9 mouse cellular contexts compared by ENCODE assay signal in genomic region chr9:13483199-13484068, GRCm38 (mm10). TPM values are rescaled to one million over a fixed set of nuclear protein-coding genes. Genes with fewer than 3 reads are reported as not detected.
DNase-seq lines count a peak whose midpoint lies in the region; ATAC-seq lines count a peak whose summit lies in the region.
"Had no signal": no experiment of that assay in that cellular context is flagged by ENCODE, and none has a peak within 500 bp of the region (broad histone marks: within the 10 kb centered on the region; RNA-seq: fewer than 3 reads in every experiment).

No protein-coding gene starts in this region.

- no peak for ATAC-seq in CD4-positive, CD25-positive, alpha-beta regulatory T cell, adult 4 months
- peak; percentile 77 for ATAC-seq in kidney, embryonic 16.5 days (ENCODE audit: low FRiP score, low TSS enrichment)
- ATAC-seq in limb, embryonic 12.5 days (ENCODE audit: insufficient number of reproducible peaks, insufficient read depth, low FRiP score, low TSS enrichment, low read depth): peak; percentile 71

- H3K9ac ChIP-seq in kidney, embryonic 16.5 days (replicated peaks; ENCODE audit: low read length): no peak overlapping the region
- H3K9ac ChIP-seq in limb, embryonic 12.5 days (replicated peaks): no peak overlapping the region

- no peak overlapping the region for H3K4me2 ChIP-seq in kidney, embryonic 16.5 days (replicated peaks; ENCODE audit: low read depth, low read length)
- 0 out of 2 replicates have a peak overlapping the region, but pooled peaks have one; percentile 6 for H3K4me2 ChIP-seq in limb, embryonic 12.5 days

- 50% methylated on average over 5 of the region's 5 CpGs for WGBS in kidney, embryonic 16.5 days
- 44% methylated on average over 5 of the region's 5 CpGs for WGBS in limb, embryonic 12.5 days

- peak; percentile 21 for DNase-seq in CD4-positive, CD25-positive, alpha-beta regulatory T cell, adult 2 months (ENCODE audit: low read depth, low spot score)
- no peak for DNase-seq in kidney, adult 18-20 months
- DNase-seq in retina, embryonic 14.5 days (ENCODE audit: low spot score): no peak
- DNase-seq in cerebellum, adult 11-12 months: no peak
- DNase-seq: cerebellum, adult 11 months had no signal

- peaks cover 31% of the 10 kb centered on the region for H3K4me1 ChIP-seq in kidney, embryonic 16.5 days (ENCODE audit: insufficient read depth, low read length)
- H3K4me1 ChIP-seq in brown adipose tissue, adult 24 weeks (ENCODE audit: control insufficient read depth, insufficient read depth, insufficient read length, low read length): peaks cover 14% of the 10 kb centered on the region
- H3K4me1 ChIP-seq in limb, embryonic 12.5 days (replicated peaks): peaks cover 38% of the 10 kb centered on the region

- H3K27me3 ChIP-seq in kidney, embryonic 16.5 days (ENCODE audit: insufficient read depth, low read length): no peaks in the 10 kb centered on the region
- H3K27me3 ChIP-seq in limb, embryonic 12.5 days: no peaks in the 10 kb centered on the region

- H3K27ac ChIP-seq in kidney, embryonic 16.5 days (ENCODE audit: low read length): peak overlapping the region; percentile 30
- 0 out of 2 replicates have a peak overlapping the region, but pooled peaks have one; percentile 10 for H3K27ac ChIP-seq in brown adipose tissue, adult 24 weeks (replicated peaks; ENCODE audit: low read depth, low read length)
- H3K27ac ChIP-seq in limb, embryonic 12.5 days: peak overlapping the region; percentile 32

- H3K36me3 ChIP-seq in kidney, embryonic 16.5 days (ENCODE audit: insufficient read depth, low read length): no peaks in the 10 kb centered on the region
- H3K36me3 ChIP-seq in limb, embryonic 12.5 days: no peaks in the 10 kb centered on the region

- H3K4me3 ChIP-seq in kidney, embryonic 16.5 days (ENCODE audit: low read length): no peak overlapping the region
- no peak overlapping the region for H3K4me3 ChIP-seq in brown adipose tissue, adult 24 weeks (ENCODE audit: insufficient read depth, low read depth, low read length)
- no peak overlapping the region for H3K4me3 ChIP-seq in limb, embryonic 12.5 days (replicated peaks)

- H3K9me3 ChIP-seq in kidney, embryonic 16.5 days (ENCODE audit: low read length): no peaks in the 10 kb centered on the region
- H3K9me3 ChIP-seq in limb, embryonic 12.5 days: no peaks in the 10 kb centered on the region

RNA-seq across cellular contexts. Expression of gene Gm17571, which starts 36.9 kb away (rescaled TPM):
- polyA plus RNA-seq in CD4-positive, CD25-positive, alpha-beta regulatory T cell, adult 4 months (2017; shearing (Covaris generic)): not detected
- not detected in 2 replicates for polyA plus RNA-seq in kidney, embryonic 16.5 days (2015; fragmentation: Nextera tagmentation; extraction: Ambion mirVana)
- not detected in 2 replicates for polyA plus RNA-seq in brown adipose tissue, adult 24 weeks (2012; ENCODE audit: insufficient read depth, insufficient read length, missing spikeins)
- not detected in 2 replicates for polyA plus RNA-seq in limb, embryonic 12.5 days (2016; fragmentation: Nextera tagmentation; extraction: Ambion mirVana)
